Mouse (Mus musculus) heart, postnatal 0 days (tissue): ENCODE data around the gene Pdk1. TPM values are rescaled to one million over a fixed set of nuclear protein-coding genes. Genes with fewer than 3 reads are reported as not detected.

Experiments used
- ATAC-seq: fragments of 200-750 bp; cut with Nextera tagmentation; 2 replicates; pipeline ENCODE4 v1.8.0; 2017; ENCODE audit warnings: low read depth, moderate number of reproducible peaks, moderate library complexity; ENCODE audit not compliant: insufficient read depth
- DNase-seq: peaks from one replicate; pipeline ENCODE4 v3.0.0-alpha.2; 2016; ENCODE audit warnings: low spot score
- H3K27ac ChIP-seq: fragments of 300-500 bp; sonication (generic); 2 replicates; pipeline ENCODE4 v1.5.1; 2014; ENCODE audit warnings: low read depth, mild to moderate bottlenecking
- H3K27me3 ChIP-seq: fragments of 300-500 bp; sonication (generic); 2 replicates; pipeline ENCODE4 v1.6.1; 2014; ENCODE audit warnings: low read length, mixed read lengths; ENCODE audit not compliant: control insufficient read depth, insufficient read depth
- H3K36me3 ChIP-seq: fragments of 300-500 bp; sonication (generic); replicated peaks from 2 replicates; pipeline ENCODE4 v1.6.1; 2014; ENCODE audit warnings: low read length, mixed read lengths; ENCODE audit not compliant: control insufficient read depth, insufficient read depth
- H3K4me1 ChIP-seq: fragments of 300-500 bp; sonication (generic); 2 replicates; pipeline ENCODE4 v1.6.1; 2014; ENCODE audit warnings: antibody characterized with exemption; ENCODE audit not compliant: control insufficient read depth, insufficient read depth
- H3K4me2 ChIP-seq: fragments of 300-500 bp; sonication (generic); 2 replicates; pipeline ENCODE4 v1.6.1; 2014; ENCODE audit warnings: low read depth, mild to moderate bottlenecking, low read length, moderate library complexity
- H3K4me3 ChIP-seq: fragments of 300-500 bp; sonication (generic); 2 replicates; pipeline ENCODE4 v1.5.1; 2014; ENCODE audit warnings: low read depth, low read length
- H3K9ac ChIP-seq: fragments of 300-500 bp; sonication (generic); replicated peaks from 2 replicates; pipeline ENCODE4 v1.6.1; 2014; ENCODE audit warnings: low read depth, low read length, mixed read lengths
- H3K9me3 ChIP-seq: fragments of 300-500 bp; sonication (generic); replicated peaks from 2 replicates; pipeline ENCODE4 v1.6.1; 2016; ENCODE audit warnings: low read length; ENCODE audit not compliant: control insufficient read depth
- CTCF ChIP-seq: IDR thresholded peaks from 2 replicates; pipeline ENCODE4 v1.5.1; 2016; ENCODE audit warnings: antibody characterized with exemption, control low read depth, low read depth
- EP300 ChIP-seq: IDR thresholded peaks from 2 replicates; pipeline ENCODE4 v1.6.1; 2016; ENCODE audit warnings: antibody characterized with exemption, low read depth
- WGBS: fragments of 180-500 bp; shearing (Covaris S2); extraction: QIAGEN DNeasy Blood & Tissue Kit; methylation state at CpG from one replicate; pipeline ENCODE4 v1.1.7; 2014; 5-methylcytosine and 5-hydroxymethylcytosine counted together
- polyA plus RNA-seq: library from polyadenylated mRNA; unstranded; fragments of >200 nt; fragmentation: Nextera tagmentation; extraction: Ambion mirVana; gene quantifications from 2 replicates; pipeline ENCODE4 v1.2.1, GENCODE M21; 2015
- total RNA-seq: library from RNA; depleted of rRNA; stranded (reverse); fragments of >200 nt; gene quantifications from 2 replicates; pipeline ENCODE4 v1.2.3, GENCODE M21; 2014; ENCODE audit warnings: low replicate concordance; rRNA removed

Gene Pdk1
- total RNA-seq (181 and 286 TPM in 2 replicates), polyA plus RNA-seq (62.8 and 65.0 TPM in 2 replicates)

- ATAC-seq, result peak; percentile 99
- H3K27ac ChIP-seq, result peak within 1 kb of the TSS; percentile 92
- under 1% methylated on average over 53 of the region's 55 CpGs for WGBS
- H3K36me3 ChIP-seq, result 0 out of 2 replicates have a peak, but pooled peaks cover 2% of the 10 kb centered on the region
- peak within 1 kb of the TSS; percentile 75 for H3K4me3 ChIP-seq
- H3K9me3 ChIP-seq, result no peaks in the 10 kb centered on the region
- peaks cover 23% of the 10 kb centered on the region for H3K4me1 ChIP-seq
- peak within 1 kb of the TSS; percentile 76 for H3K9ac ChIP-seq
- H3K4me2 ChIP-seq, result peak within 1 kb of the TSS; percentile 87
- H3K27me3 ChIP-seq, result no peaks in the 10 kb centered on the region
- TF ChIP-seq CTCF (peak; percentile 17; the same call in 1 of the 2 replicates), EP300 (peak; percentile 55; the same call in 1 of the 2 replicates)
- peak; percentile 95 for DNase-seq
Observed at GRCm38 (mm10) chr2:71872801-71873443, at the start of gene Pdk1. Pdk1 (plus strand) TSS chr2:71873224.

GRCm38 (mm10) chr2:71824146-71824545 is 48.9 kb upstream of the Pdk1 start:
- TF ChIP-seq EP300, result no peak
- TF ChIP-seq CTCF, result no peak
- DNase-seq, result no peak
- Histone ChIP-seq H3K9me3 (no peaks in the 10 kb centered on the region), H3K4me3 (no peak overlapping the region), H3K27ac (no peak overlapping the region), H3K4me1 (no peaks in the 10 kb centered on the region), H3K4me2 (no peak overlapping the region), H3K27me3 (no peaks in the 10 kb centered on the region), H3K36me3 (peaks cover 34% of the 10 kb centered on the region), H3K9ac (no peak overlapping the region)
- ATAC-seq, result no peak
- 85% methylated on average over 13 of the region's 13 CpGs for WGBS

- DNase-seq (no peak), ATAC-seq (no peak)
- no peaks in the 10 kb centered on the region for H3K9me3 ChIP-seq
- TF ChIP-seq EP300 (no peak), CTCF (no peak)
- H3K4me2 ChIP-seq, result no peak overlapping the region
- H3K27ac ChIP-seq, result no peak overlapping the region
- no peaks in the 10 kb centered on the region for H3K27me3 ChIP-seq
- H3K4me1 ChIP-seq, result no peaks in the 10 kb centered on the region
- H3K4me3 ChIP-seq, result no peak overlapping the region
- WGBS, result 85% methylated on average over 13 of the region's 13 CpGs
- peaks cover 32% of the 10 kb centered on the region for H3K36me3 ChIP-seq
- H3K9ac ChIP-seq, result no peak overlapping the region
Observed at GRCm38 (mm10) chr2:71827711-71828110, 45.3 kb upstream of the Pdk1 start.

GRCm38 (mm10) chr2:71828928-71829327 is 44.1 kb upstream of the Pdk1 start:
- no peaks in the 10 kb centered on the region for H3K4me1 ChIP-seq
- H3K27me3 ChIP-seq, result no peaks in the 10 kb centered on the region
- DNase-seq, result no peak
- H3K27ac ChIP-seq, result no peak overlapping the region
- H3K9ac ChIP-seq, result no peak overlapping the region
- no peak overlapping the region for H3K4me3 ChIP-seq
- WGBS, result 75% methylated on average over 11 of the region's 11 CpGs
- no peak for ATAC-seq
- H3K4me2 ChIP-seq, result no peak overlapping the region
- TF ChIP-seq EP300, result no peak
- TF ChIP-seq CTCF, result no peak
- H3K36me3 ChIP-seq, result peaks cover 32% of the 10 kb centered on the region
- H3K9me3 ChIP-seq, result no peaks in the 10 kb centered on the region

GRCm38 (mm10) chr2:71833626-71834025 is 39.4 kb upstream of the Pdk1 start:
- WGBS, result 85% methylated on average over 6 of the region's 6 CpGs

More at GRCm38 (mm10) chr2:71833626-71834025, 39.4 kb upstream of the Pdk1 start:
- TF ChIP-seq CTCF (no peak), EP300 (no peak)
- no peak for DNase-seq
- Histone ChIP-seq H3K4me2 (no peak overlapping the region), H3K9ac (no peak overlapping the region), H3K36me3 (peaks cover 16% of the 10 kb centered on the region), H3K4me3 (no peak overlapping the region), H3K4me1 (no peaks in the 10 kb centered on the region), H3K27ac (no peak overlapping the region), H3K9me3 (no peaks in the 10 kb centered on the region), H3K27me3 (no peaks in the 10 kb centered on the region)
- no peak for ATAC-seq
